Mouse (Mus musculus): ENCODE data around the gene Hnrnpa3.

- TF ChIP-seq EP300 (IDR thresholded peaks at IDR 0.05; ENCODE audit: low read depth) (no peak), CTCF (IDR thresholded peaks at IDR 0.05; ENCODE audit: low read depth) (no peak)
Observed at GRCm38 (mm10) chr2:75669491-75670445, 10.7 kb downstream of the Hnrnpa3 start.

Measured in liver, postnatal 0 days (tissue).